ENCODE assay signal across 8 mouse cellular contexts in genomic region chr7:28597642-28598446, GRCm38 (mm10). TPM values are rescaled to one million over a fixed set of nuclear protein-coding genes. Genes with fewer than 3 reads are reported as not detected.
DNase-seq lines count a peak whose midpoint lies in the region; ATAC-seq lines count a peak whose summit lies in the region.

Gene Samd4b, minus strand, starts transcription at chr7:28598144.
Gene Pak4, minus strand, starts transcription at chr7:28598185.

- H3K4me3 ChIP-seq in hindbrain, embryonic 12.5 days, result peak within 1 kb of the TSS; percentile 65

- peak within 1 kb of the TSS; percentile 76 for H3K9ac ChIP-seq in hindbrain, embryonic 12.5 days

- peak; percentile 94 for ATAC-seq in hindbrain, embryonic 12.5 days (ENCODE audit: low FRiP score)

- H3K4me1 ChIP-seq in hindbrain, embryonic 12.5 days, result peaks cover 44% of the 10 kb centered on the region

- H3K27ac ChIP-seq in hindbrain, embryonic 12.5 days, result peak within 1 kb of the TSS; percentile 86

- H3K27me3 ChIP-seq in hindbrain, embryonic 12.5 days, result no peaks in the 10 kb centered on the region

- DNase-seq in Muller cell, postnatal 12 days (ENCODE audit: inconsistent ontology term), result peak; percentile 99
- DNase-seq in cerebellum, adult 9-11 months, result peak; percentile 99
- peak; percentile 98 to 100 for DNase-seq in frontal cortex, postnatal 10 days (ENCODE audit: low spot score in 2 of 2)
- peak; percentile 99 to 100 for DNase-seq in layer of hippocampus, postnatal 14 days (ENCODE audit: low spot score in 2 of 2)
- peak; percentile 100 for DNase-seq in lung, postnatal 14 days
- peak; percentile 96 for DNase-seq in retina, adult 2 months (ENCODE audit: low read depth, low spot score)
- DNase-seq in thymus, postnatal 36 days, result peak; percentile 100

- 0 out of 2 replicates have a peak, but pooled peaks cover 7% of the 10 kb centered on the region for H3K36me3 ChIP-seq in hindbrain, embryonic 12.5 days

- WGBS in hindbrain, embryonic 12.5 days, result under 1% methylated on average over 66 of the region's 66 CpGs

- peak within 1 kb of the TSS; percentile 79 for H3K4me2 ChIP-seq in hindbrain, embryonic 12.5 days (replicated peaks)

- H3K9me3 ChIP-seq in hindbrain, embryonic 12.5 days (replicated peaks), result no peaks in the 10 kb centered on the region

RNA-seq across cellular contexts. Expression of gene Samd4b, which starts in this region (rescaled TPM):
- polyA plus RNA-seq in hindbrain, embryonic 12.5 days (2016; fragmentation: Nextera tagmentation; extraction: Ambion mirVana), result 35.6 and 38.6 TPM in 2 replicates
- total RNA-seq in layer of hippocampus, postnatal 14 days (2021), result 10 to 100 TPM; 69.5 to 71.6 TPM

RNA-seq across cellular contexts. Expression of gene Pak4, which starts in this region (rescaled TPM):
- polyA plus RNA-seq in hindbrain, embryonic 12.5 days (2016; fragmentation: Nextera tagmentation; extraction: Ambion mirVana), result 31.8 and 34.3 TPM in 2 replicates
- total RNA-seq in layer of hippocampus, postnatal 14 days (2021), result 10 to 100 TPM; 11.6 to 14.6 TPM

Comparison
In these comparisons a context has a peak if more than half of its experiments do, and no peak if none do; other contexts are left out.
1. Peak in every context shown above with its lines: DNase-seq, ATAC-seq, H3K4me3 ChIP-seq and H3K27ac ChIP-seq.